Mouse (Mus musculus) cerebellum, adult 2 months (tissue): Measurements from ENCODE around the gene Lyg2. TPM values are rescaled to one million over a fixed set of nuclear protein-coding genes. Genes with fewer than 3 reads are reported as not detected.
A peak's percentile ranks its signal among the peaks of the same experiment; 100 is the strongest.

Experiments used
- DNase-seq, 2 experiments: peaks; one replicate each; pipeline ENCODE4 v3.0.0; 2021
- H3K27ac ChIP-seq: fragments of 200-500 bp; 2 replicates; pipeline ENCODE4 v1.5.1; 2012; ENCODE audit warnings: low read length, control low read depth, inconsistent platforms; ENCODE audit not compliant: insufficient read depth
- H3K27me3 ChIP-seq: fragments of 200-500 bp; 2 replicates; pipeline ENCODE4 v1.6.1; 2012; ENCODE audit warnings: inconsistent platforms, mild to moderate bottlenecking, low read length, moderate library complexity; ENCODE audit not compliant: control insufficient read depth, insufficient read depth
- H3K4me1 ChIP-seq: fragments of 200-500 bp; 2 replicates; pipeline ENCODE4 v1.6.1; 2011; ENCODE audit warnings: low read length; ENCODE audit not compliant: control insufficient read depth, insufficient read depth
- H3K4me3 ChIP-seq: fragments of 200-500 bp; replicated peaks from 2 replicates; pipeline ENCODE3; 2011; ENCODE audit warnings: mild to moderate bottlenecking, low read depth, low read length, control low read depth; ENCODE audit not compliant: insufficient read depth
- CTCF ChIP-seq: fragments of 200-500 bp; IDR thresholded peaks from 2 replicates; pipeline ENCODE4 v1.5.1; 2011; ENCODE audit warnings: low read depth, mild to moderate bottlenecking, control low read depth, low read length, moderate library complexity, borderline replicate concordance; ENCODE audit not compliant: insufficient read depth
- POLR2A ChIP-seq: fragments of 200-500 bp; IDR thresholded peaks from 2 replicates; pipeline ENCODE4 v1.6.1; 2011; ENCODE audit warnings: low read length, control low read depth, borderline replicate concordance; ENCODE audit not compliant: insufficient read depth
- WGBS: fragments of 180-500 bp; shearing (Covaris S2); methylation state at CpG from one replicate; pipeline ENCODE4 v1.1.7; 2018; 5-methylcytosine and 5-hydroxymethylcytosine counted together
- polyA plus RNA-seq: library from polyadenylated mRNA; depleted of rRNA; stranded (reverse); fragments of >200 nt; gene quantifications from 2 replicates; pipeline ENCODE4 v1.2.3, GENCODE M21; 2012; rRNA removed

Gene Lyg2
- 0.05 and 0.13 TPM in 2 replicates for polyA plus RNA-seq

- Histone ChIP-seq H3K27me3 (no peaks in the 10 kb centered on the region; the same call in 1 of the 2 replicates), H3K27ac (no peak within 1 kb of the TSS), H3K4me3 (no peak within 1 kb of the TSS), H3K4me1 (no peaks in the 10 kb centered on the region)
- WGBS, result 77% methylated on average over 5 of the region's 5 CpGs
- TF ChIP-seq POLR2A, result no peak
- no peak for TF ChIP-seq CTCF
- DNase-seq, result no peak
These were observed at the start of gene Lyg2 for GRCm38 (mm10) chr1:37916393-37916792. Gene Lyg2 (minus strand): TSS chr1:37916493.

GRCm38 (mm10) chr1:37965571-37965970, 49.3 kb upstream of the Lyg2 start:
- no peak for TF ChIP-seq POLR2A
- TF ChIP-seq CTCF, result no peak
- Histone ChIP-seq H3K27ac (no peak overlapping the region), H3K27me3 (no peaks in the 10 kb centered on the region), H3K4me1 (no peaks in the 10 kb centered on the region), H3K4me3 (no peak overlapping the region)
- WGBS, result 46% methylated on average over 10 of the region's 10 CpGs
- no peak for DNase-seq

- H3K27ac ChIP-seq, result no peak overlapping the region
- TF ChIP-seq CTCF, result no peak
- TF ChIP-seq POLR2A, result no peak
- peak; percentile 15 to 41 for DNase-seq
These were observed 43.2 kb upstream of the Lyg2 start for GRCm38 (mm10) chr1:37959486-37959885.

GRCm38 (mm10) chr1:37958516-37958915, 42.2 kb upstream of the Lyg2 start:
- Histone ChIP-seq H3K4me1 (no peaks in the 10 kb centered on the region), H3K27me3 (no peaks in the 10 kb centered on the region), H3K27ac (no peak overlapping the region), H3K4me3 (no peak overlapping the region)
- 75% methylated on average over 2 of the region's 2 CpGs for WGBS
- TF ChIP-seq CTCF, result no peak
- no peak for TF ChIP-seq POLR2A
- DNase-seq, result no peak

More at GRCm38 (mm10) chr1:37959486-37959885, 43.2 kb upstream of the Lyg2 start:
- Histone ChIP-seq H3K4me3 (no peak overlapping the region), H3K27me3 (no peaks in the 10 kb centered on the region), H3K4me1 (no peaks in the 10 kb centered on the region)
- 15% methylated on average over 5 of the region's 5 CpGs for WGBS

GRCm38 (mm10) chr1:37957659-37958058, 41.4 kb upstream of the Lyg2 start, which contains the start of gene Lyg1:
Gene Lyg1 (minus strand): TSS chr1:37957759.
- WGBS, result 81% methylated on average over 5 of the region's 5 CpGs
- Histone ChIP-seq H3K4me3 (no peak within 1 kb of the TSS), H3K4me1 (no peaks in the 10 kb centered on the region), H3K27ac (no peak within 1 kb of the TSS), H3K27me3 (no peaks in the 10 kb centered on the region)
- TF ChIP-seq CTCF (no peak), POLR2A (no peak)
- DNase-seq, result no peak

- Histone ChIP-seq H3K4me1 (no peaks in the 10 kb centered on the region), H3K27ac (no peak overlapping the region), H3K27me3 (no peaks in the 10 kb centered on the region), H3K4me3 (no peak overlapping the region)
- no peak for DNase-seq
- TF ChIP-seq POLR2A (no peak), CTCF (no peak)
- 6% methylated on average over 3 of the region's 3 CpGs for WGBS
These were observed 40.6 kb upstream of the Lyg2 start for GRCm38 (mm10) chr1:37956690-37957431.

- Histone ChIP-seq H3K27me3 (no peaks in the 10 kb centered on the region), H3K4me1 (no peaks in the 10 kb centered on the region), H3K4me3 (no peak overlapping the region), H3K27ac (no peak overlapping the region)
- 74% methylated on average over 2 of the region's 2 CpGs for WGBS
- no peak for DNase-seq
- TF ChIP-seq POLR2A (no peak), CTCF (no peak)
These were observed 39.0 kb upstream of the Lyg2 start for GRCm38 (mm10) chr1:37955251-37955650.

GRCm38 (mm10) chr1:37954786-37955185, 38.5 kb upstream of the Lyg2 start:
- H3K27ac ChIP-seq, result no peak overlapping the region
- H3K4me1 ChIP-seq, result no peaks in the 10 kb centered on the region
- no peaks in the 10 kb centered on the region for H3K27me3 ChIP-seq
- no peak overlapping the region for H3K4me3 ChIP-seq
- WGBS, result 82% methylated on average over 7 of the region's 7 CpGs
- TF ChIP-seq CTCF, result no peak
- no peak for TF ChIP-seq POLR2A
- DNase-seq, result no peak
